Mouse (Mus musculus) embryonic fibroblast, embryonic 13.5 days (primary cell): ENCODE results near the gene Hcfc2.

Experiments
- CTCF ChIP-seq: IDR thresholded peaks from 2 replicates; pipeline ENCODE4 v1.5.1; 2011; ENCODE audit warnings: mild to moderate bottlenecking, control low read depth, low read length, moderate library complexity, borderline replicate concordance; ENCODE audit not compliant: insufficient read depth
- POLR2A ChIP-seq: IDR thresholded peaks from 2 replicates; pipeline ENCODE4 v1.6.1; 2011; ENCODE audit warnings: low read depth, mild to moderate bottlenecking, control low read depth, low read length, moderate library complexity

GRCm38 (mm10) chr10:82661820-82662219 is 34.1 kb upstream of the Hcfc2 start:
- TF ChIP-seq POLR2A (no peak), CTCF (no peak)
